Mouse (Mus musculus) cerebellum, adult (tissue): Measurements from ENCODE around the gene Tnrc6c.

Experiments used
- ATAC-seq: cut with Nextera tagmentation; 2 replicates; pipeline ENCODE4 v1.9.2; 2017; ENCODE audit warnings: mild to moderate bottlenecking, moderate library complexity, mixed read lengths; ENCODE audit not compliant: insufficient number of reproducible peaks, low FRiP score, low TSS enrichment

Tnrc6c gene

DNA sequence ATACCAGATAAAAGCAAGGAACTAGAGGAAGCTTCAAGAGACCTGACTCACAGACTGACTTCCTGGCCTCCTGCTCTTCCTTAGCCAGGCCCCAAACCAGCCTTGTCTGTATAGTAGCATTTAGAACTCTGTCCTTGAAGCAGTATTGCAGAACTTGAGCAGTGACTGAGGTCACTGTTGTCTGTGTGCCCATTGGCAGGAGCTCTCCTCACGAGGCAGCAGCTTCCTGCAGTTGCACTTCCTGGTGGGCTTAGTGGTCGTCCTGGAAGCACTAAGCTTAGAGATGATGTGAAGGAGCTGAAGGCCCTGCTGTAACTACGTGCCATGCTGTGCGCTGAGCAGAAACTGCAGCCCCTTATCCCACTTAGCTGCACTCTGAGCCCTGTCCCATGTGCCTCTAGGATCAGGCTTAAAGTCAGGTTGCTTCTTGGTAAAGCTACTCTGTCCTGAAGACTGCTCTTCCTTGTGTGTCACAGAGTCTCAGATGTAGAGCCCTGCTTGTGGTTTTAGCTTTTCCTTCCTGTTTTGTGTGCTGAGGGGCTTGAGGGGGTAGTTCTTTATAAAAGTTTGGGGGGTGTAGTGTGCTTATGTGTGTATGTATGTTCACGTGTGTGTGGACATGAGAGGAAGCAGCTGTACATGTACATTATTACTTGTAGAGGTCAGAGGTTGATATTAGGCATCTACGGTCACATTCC, 70.7 kb downstream of the Tnrc6c start:
- no peak for ATAC-seq

DNA sequence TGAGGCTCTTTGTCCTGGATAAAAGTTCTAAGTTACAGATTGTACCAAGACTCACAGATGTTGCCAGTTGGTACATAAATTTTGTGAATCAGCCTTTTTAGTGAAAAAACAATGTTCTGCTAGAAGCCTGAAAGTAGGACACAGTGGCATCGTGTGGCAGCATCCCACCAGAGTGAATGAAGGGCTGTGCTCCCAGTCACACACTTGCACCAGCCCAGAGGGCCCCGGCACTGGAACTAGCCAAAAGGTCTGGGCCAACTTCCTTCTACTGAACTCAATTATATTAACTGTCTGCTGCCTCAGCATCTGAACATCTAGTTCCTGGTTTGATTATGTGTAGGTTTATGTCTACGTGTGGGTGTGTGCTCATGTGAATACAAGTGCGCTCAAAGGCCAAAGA, 72.9 kb downstream of the Tnrc6c start:
- no peak for ATAC-seq

DNA sequence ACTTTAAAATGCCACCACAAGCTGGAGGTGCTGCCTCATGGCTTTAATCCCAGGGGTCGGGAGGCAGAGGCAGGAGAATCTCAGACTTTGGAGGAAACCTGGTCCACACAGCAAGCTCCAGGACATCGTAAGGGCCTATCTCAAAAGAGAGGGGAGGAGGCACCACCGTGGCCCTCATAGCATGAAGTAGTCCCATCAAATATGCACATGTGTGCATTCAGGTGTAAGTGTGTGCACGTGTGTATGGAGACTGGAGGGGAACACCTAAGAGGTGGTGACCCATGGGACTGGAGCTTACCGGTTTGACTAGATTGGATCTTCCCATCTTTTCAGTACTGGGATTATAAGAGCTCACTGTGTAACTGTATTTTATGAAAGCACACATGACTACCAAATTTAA, 74.2 kb downstream of the Tnrc6c start:
- no peak for ATAC-seq

DNA sequence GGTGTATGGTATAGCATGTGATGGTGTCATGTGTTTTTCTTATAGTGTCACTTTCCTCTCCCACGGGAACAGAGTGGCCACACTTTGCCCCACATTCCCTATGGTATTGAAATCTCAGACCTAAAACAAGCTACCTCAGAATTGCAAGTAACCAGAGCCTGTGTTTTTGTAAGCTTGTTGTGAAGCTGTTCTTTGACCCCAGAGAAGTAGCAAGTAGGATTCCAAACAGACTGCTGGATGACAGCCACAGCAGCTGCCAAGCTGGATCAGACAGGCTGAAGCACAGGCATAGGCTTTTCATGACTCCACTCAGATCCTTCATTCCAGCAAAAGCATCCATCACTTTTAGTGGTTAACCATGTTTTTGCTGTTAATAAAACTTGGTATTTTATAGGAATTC, 74.8 kb downstream of the Tnrc6c start:
- ATAC-seq = no peak

DNA sequence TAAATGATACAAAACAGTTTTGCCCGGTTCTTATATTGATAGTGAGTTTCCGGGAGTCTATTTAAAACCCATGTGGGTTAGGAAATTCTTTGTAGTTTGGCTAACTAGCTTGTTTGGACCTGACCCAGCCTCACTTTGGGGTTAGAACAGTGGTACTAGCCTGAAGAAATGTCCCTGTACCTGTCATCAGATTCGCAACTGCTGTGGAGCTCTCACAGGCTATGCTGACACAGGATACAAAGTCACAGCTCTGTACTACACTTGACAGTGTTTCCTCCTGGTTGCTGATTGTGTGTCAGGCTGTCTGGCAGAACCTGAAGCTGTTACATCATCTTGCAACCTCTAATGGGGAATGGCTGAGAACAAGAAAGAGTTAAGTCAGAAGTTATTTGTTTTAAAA, 75.3 kb downstream of the Tnrc6c start:
- no peak for ATAC-seq

DNA sequence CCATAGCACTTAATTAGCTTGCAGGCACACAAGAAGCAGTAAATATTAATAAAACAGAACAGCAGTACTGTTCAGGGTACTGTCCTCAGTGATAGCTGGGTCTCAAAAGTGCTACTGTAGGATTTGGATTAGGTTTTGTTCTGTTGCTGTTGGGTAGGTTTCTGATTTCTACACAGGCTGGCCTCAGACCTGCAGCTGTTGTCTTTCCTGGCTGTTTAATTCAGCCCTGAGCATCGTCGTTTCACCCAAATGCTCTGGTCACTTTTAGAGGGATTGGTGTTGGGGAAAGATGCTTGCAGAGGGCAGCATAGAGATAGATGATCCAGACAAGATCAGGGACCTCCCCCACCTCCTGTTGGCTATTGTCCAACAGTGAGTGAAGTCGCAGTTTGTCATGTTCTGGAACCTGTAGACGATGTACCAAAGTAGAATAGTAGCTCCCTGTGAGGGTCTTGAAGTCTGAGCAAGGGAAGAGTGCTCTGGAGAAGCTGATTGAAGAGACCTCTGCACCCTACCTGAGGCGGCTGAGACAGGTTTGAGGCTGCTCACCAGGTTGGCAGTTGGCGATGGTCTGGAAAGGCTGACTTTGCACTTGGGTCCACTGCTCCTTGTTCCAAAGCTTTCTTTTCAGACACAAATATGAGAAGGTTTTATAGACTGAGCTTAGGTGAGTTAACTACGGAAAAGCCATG, 75.9 kb downstream of the Tnrc6c start:
- no peak for ATAC-seq

DNA sequence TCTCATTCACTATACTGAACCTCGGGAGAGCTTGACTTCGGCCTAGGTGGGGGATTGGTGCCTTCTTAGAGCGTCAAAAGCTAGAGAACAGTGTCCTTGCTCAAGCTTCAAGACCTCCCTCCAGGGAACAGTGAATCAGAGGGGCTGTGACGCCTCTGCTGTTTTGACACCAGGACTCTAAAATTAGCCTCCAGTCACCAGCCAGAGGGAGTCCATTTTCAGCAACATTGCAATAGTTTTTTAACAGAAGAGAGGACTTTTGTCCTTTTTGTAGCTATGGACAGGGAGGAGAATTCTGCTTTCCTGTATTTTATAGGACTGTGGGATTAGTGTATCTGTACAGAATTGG, 76.4 kb downstream of the Tnrc6c start:
- no peak for ATAC-seq

DNA sequence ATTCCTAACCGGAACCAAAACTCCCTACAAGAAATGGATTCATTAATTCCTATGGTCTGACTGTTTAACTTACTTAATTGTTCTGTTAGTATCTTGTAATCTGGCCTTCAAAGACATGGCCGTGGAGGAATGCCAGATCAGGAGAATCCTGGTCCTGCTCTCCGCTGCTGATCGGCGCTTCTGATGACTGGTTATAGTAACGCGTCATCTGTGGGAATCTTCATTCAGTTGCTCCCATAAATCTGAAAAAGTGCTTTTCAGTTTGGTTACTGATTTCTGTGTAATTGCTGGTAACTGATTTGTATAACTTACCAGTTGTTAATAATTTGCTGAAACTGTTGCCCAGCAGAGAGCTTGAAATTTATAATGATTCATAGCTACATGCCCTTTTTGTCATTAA, 77.4 kb downstream of the Tnrc6c start:
- ATAC-seq = no peak

DNA sequence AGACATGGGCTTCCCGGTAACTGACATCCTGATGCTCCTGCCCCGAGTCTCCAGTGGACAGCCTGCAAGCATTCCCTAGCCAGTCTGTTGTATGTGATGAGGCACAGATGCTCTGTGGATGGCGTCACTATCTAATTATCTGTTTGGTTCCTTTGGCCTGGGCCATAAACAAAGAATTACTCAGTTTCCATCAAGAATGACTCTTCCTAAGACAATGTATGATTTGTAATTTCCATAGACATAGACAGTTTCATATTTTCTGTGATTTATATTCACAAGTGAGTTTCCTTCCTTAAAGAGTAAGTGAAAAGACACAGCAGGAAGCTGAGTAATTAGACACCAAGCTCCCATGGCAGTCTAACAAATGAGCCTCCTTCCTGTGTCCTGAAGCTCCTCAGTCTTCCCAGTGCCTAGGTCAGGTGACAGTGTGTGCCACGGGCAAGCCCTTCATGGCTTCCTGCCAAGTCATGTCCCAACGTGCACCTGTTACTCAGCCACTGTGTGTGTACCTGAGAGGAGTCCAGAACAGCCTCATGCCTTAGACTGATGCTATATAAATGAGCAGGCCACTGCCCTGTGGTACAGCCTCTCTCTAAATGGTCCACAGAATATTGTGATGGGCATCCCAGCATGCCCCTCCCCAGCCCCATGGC, 82.1 kb downstream of the Tnrc6c start:
- ATAC-seq = no peak

DNA sequence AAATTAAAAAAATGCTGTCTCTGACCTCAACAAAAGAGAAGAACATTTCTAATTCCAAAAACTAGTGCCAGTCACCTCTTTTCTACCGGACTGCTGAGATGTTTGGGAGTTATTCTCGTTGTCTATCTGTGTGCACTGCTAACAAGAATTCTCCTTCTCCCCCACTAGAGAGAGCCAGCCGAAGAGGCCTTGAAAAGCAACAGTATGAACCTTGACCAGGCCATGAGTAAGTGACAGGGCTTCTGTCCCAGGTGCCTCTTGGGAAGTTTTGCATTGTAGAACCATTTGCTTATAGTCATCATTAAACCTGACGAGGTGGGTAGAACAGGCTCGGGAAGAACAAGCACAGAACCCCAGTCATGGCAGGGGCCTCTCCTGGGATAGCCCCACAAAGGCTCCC, 84.0 kb downstream of the Tnrc6c start:
- ATAC-seq = no peak

DNA sequence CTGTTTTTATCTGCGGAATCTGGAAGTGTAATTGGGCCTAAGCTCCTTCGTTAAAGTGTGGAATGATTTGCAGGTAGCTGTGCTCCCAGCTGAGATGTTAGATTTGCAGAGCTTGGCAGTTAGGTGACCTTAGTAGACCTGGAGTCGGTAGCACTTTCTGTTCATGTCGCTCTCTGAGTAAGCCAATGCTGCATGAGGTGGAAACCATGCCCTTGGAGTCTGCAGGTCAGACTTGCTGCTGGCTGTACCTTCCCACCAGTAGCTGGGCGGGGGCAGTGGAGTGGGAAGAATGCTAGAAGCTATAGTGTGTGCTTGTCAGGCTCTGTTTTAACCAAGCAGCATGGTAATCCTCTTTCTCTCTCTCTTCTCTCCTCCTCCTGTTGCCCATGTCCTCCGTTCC, 87.0 kb downstream of the Tnrc6c start:
- ATAC-seq = no peak

DNA sequence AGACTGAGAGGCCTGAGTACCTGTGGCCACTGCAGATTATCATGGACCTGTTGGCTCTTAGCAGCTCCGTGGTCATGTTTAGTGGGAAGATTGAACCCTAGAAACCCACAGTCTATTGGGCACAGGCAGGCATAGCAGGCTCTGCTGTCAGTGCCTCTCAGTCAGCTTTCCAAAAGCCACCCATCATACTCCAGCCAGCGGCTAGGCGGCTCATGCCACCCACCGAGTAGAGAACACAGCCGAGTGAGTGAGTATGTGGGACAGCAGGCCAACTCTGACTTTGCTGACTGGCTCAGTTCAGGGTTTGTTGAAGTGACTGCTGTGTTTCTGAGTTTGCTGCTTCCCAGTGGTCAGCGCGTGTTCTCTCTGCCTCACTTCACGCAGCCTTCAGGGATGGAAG, 88.2 kb downstream of the Tnrc6c start:
- no peak for ATAC-seq

DNA sequence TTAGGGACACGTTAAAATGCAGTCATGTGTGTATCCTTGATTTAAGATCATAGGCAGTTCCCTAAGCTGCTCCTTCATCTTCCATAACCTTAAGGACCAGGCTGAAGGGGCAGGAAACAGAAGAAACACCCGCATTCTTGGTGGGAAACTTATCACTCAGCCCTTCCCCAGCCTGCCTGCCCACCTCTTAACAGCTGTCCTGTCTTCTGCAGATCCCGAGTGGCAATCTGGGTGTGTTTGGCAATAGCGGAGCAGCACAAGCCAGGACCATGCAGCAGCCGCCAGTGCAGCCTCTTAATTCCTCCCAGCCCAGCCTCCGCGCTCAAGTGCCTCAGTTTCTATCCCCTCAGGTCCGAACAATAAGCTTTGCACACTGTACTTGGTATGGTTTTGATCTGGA, 88.6 kb downstream of the Tnrc6c start:
- ATAC-seq = no peak

DNA sequence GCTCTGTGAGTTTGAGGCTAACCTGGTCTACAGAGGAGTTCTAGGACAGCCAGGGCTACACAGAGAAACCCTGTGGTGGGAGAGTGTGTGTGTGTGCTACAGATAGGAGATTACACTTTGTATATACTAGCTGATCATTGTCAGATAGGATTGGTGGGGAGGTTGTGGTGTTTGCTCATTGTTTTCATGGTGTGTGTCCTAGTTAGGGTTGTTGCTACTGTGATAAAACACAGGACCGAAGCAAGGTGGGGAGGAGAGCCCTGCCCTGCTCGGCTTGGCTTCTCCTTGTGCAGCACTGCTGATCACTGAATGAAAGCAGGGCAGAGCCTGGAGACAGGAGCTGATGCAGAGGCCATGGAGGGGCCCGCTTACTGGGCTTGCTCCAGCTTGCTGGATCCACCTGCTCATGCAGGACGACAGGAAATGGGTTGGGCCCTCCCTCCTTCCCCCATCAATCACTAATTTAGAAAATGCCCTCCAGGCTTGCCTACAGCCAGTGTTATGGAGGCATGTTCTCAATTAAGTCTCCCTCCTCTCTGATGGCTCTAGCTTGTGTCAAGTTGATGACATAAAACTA, 89.5 kb downstream of the Tnrc6c start:
- no peak for ATAC-seq

DNA sequence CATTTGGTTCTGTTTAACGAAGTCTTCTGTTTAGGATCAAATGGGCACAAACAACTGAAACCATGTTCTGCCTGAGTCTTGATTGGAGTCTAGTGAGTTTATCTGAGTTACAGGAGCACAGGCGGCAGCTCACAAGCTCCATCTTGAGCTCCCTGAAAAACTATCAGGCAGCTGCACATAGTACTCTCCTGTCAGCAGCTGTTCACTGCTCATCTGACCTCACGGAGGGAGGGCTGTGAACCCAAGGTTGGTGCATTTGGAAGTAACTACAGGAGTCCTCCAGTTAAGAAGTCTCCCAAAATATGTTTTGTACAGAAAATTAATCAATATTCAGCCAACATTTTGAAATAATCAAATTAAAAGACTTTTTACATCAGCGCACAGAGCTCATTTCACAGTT, 94.5 kb downstream of the Tnrc6c start:
- ATAC-seq = no peak

DNA sequence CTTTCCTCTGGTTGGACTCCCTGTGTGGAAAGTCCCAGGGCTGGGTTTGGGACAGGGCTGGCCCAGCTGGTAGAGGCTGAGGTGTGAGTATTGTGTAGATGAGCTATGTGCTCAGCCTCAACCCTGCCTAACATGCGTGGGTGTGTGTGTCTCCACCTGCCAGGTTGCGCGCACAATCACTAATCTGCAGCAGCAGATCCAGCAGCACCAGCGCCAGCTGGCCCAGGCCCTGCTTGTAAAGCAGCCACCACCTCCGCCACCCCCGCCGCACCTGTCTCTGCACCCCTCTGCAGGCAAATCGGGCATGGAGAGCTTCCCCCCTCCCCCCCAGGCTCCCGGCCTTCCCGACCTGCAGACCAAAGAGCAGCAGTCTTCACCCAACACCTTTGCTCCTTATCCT, 95.3 kb downstream of the Tnrc6c start:
- no peak; the same call in 1 of the 2 replicates for ATAC-seq

DNA sequence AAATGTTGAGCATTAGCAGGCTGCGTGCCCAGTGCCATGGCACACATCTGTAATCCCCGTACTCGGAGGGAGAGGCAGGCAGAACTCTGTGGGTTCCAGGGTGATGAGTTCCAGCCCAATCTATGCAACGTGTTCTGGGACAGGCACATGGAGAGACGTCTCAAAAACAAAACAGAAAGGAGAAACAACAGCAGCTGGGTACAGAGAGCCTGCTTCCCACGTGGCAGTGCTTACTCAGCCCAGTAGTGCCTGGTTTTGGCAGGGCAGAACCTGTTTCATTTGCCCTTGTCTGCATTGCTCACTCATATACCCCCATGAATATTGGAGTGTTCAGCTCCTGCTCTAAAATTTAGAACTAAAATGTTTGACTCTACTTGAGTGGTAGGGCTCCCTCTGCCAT, 97.5 kb downstream of the Tnrc6c start:
- no peak for ATAC-seq

DNA sequence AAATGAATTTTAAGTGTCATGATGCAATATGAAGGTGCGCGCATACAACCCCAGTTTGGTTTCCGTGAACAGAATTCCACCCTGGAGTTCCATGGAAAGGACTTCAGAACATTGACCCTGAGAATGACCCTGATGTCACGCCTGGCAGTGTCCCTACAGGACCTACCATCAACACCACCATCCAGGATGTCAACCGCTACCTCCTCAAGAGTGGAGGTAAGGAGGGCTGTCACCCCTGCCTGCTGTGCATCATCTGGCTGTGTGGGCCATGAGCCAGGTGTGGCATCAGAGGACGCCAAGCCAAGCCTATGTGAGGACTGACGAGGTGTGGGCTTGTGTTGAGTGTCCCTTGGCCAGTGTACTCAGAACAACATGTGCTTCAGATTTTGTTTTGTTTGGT, 101.8 kb downstream of the Tnrc6c start:
- ATAC-seq = no peak

DNA sequence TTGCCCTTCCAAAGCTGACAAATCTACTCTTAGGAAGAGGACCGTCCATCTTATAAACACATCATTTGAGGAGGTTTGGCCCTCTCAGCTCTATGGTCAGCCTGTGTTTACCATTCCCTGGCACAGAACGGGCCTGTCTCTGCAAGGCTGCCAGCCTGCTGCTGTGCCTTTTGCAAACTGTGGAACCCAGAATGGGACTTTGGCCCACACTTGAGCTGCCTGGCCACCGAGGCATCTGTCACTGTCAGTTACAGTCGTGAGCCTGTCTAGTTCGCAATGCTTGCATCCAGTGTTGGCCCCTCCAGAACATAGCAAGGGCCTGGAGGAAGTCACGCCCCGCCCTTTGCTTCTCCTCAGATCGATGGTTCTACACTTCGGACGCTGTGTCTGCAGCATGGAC, 105.2 kb downstream of the Tnrc6c start:
- ATAC-seq = no peak

DNA sequence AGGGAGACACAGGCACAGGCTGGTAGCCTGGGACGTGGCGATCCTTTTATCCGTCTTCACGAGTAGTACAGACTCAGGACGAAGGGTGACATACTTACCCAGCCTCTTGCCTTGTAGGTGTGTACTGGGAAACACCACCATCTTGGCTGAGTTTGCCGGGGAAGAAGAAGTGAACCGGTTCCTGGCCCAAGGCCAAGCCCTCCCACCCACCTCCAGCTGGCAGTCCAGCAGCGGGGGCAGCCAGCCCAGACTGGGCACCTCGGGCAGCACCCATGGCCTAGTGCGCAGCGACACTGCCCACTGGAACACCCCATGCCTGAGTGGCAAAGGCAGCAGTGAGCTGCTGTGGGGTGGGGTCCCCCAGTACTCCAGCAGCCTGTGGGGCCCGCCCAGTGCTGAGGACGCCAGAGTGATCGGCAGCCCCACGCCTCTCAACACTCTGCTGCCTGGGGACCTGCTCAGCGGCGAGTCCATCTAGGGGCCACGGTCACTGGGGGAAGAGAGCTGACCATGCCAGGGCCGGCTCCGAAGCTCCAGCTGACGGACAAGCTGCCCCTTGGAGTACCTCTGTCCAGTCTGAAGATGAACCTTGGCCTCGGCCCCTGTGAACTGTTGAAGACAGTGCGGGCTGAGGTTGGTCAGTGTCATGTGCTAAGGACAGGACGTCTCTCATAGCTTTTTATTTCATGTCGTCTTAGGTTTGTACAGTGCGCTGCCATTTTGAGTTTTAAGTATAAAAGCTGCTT, 106.5 kb downstream of the Tnrc6c start:
- no peak for ATAC-seq

DNA sequence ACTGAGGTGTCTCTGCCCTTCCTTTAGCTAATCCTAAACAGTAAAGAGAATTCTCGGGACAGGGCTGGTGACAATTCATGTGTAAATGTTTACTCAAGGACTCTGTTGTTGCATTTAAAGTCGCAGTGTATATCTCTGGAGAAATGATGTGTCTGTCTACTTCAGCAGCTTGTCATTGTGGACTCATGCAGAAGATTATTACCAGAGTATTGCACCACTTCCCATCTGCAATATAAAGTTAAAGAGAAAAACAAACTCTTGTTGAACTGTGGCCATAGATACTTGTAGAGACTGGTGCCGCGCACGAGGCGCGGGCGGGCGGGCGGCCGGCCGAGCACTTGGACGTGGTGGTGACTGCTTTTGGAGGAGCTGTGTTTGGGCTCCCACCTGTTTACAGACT, 107.7 kb downstream of the Tnrc6c start:
- no peak for ATAC-seq
